Mouse (Mus musculus) layer of hippocampus, adult 9-11 months (tissue): ENCODE data around the gene St6galnac3.

Experiments used
- DNase-seq: peaks from one replicate; pipeline ENCODE4 v3.0.0; 2022

Gene St6galnac3

GRCm38 (mm10) chr3:153337221-153337620 lies 387.8 kb downstream of the St6galnac3 start:
- DNase-seq, result peak; percentile 24

- DNase-seq, result no peak
Observed at GRCm38 (mm10) chr3:153334152-153334825, 390.7 kb downstream of the St6galnac3 start.

- DNase-seq, result no peak
Observed at GRCm38 (mm10) chr3:153324307-153324706, 400.7 kb downstream of the St6galnac3 start.

- no peak for DNase-seq
Observed at GRCm38 (mm10) chr3:153323446-153323845, 401.5 kb downstream of the St6galnac3 start.

DNA sequence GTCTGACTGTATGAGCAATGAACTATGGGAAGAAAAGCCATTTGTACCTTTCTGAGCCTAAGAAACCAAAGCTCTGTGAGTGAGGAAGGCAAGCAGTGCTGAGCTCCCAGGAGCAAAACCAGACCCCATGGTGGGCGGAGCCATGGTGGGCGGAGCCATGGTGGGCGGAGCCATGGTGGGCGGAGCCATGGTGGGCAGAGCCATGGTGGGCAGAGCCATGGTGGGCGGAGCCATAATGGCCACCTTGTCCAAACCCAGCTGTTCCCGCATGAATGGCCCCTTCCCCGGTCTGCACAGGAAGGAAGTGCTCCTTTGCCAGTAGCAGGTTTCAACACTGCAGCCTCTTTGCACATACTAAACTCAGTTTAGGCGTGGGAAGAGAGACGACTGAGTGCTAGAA lies 411.4 kb downstream of the St6galnac3 start:
- DNase-seq, result no peak

DNA sequence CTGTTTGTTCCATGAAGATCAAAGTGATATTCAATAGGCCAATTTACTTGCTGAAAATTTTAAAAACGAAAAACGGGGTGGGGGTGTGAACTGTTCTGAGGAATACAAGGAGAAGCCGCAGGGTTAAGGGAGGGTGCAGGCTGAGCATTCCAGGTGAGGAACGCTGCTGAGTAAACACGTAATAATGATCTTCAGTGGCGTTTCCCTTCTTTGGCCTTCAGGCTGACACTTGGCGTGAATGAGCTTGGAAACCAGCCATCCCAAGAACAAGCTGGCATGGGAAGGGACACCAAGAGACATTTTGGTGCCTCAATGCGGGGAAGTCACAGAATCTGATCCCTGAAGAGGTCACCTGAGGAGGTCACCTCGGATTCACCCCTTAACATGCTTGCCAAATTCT lies 411.8 kb downstream of the St6galnac3 start:
- no peak for DNase-seq

DNA sequence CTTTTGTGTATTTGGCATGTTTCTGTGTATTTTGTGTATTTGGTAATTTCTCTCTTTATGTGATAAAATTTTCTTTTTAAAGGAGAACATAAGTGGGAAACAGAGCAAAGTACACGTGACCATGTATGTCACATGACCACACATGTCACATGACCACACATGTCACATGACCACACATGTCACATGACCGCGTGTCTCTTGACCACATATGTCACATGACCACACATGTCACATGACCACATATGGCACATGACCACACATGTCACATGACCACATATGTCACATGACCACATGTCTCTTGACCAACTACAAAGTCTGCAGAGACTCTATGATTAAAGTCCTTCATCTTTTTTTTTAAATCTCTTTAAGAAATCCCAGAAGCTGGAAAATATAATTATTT lies 413.0 kb downstream of the St6galnac3 start:
- no peak for DNase-seq

DNA sequence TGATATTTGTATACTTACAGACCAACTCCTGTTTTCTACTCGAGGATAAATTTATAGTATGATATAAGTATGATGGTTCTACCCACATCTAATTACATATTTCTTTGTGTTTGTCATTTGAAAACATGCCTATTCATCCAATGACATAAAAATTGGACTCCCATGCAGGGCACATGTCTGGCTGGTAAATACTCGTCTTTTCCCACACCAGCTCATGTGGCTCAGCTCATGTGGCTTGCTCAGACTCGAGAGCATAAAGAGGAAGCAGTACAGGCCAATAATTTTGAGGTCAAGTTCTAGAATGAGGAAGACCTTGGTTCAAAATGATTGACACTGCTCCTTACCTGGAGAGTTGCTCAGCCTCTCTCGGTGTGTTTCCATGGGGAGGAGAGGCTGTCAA lies 416.6 kb downstream of the St6galnac3 start:
- no peak for DNase-seq

GRCm38 (mm10) chr3:153305153-153305552 lies 419.8 kb downstream of the St6galnac3 start:
- no peak for DNase-seq

DNA sequence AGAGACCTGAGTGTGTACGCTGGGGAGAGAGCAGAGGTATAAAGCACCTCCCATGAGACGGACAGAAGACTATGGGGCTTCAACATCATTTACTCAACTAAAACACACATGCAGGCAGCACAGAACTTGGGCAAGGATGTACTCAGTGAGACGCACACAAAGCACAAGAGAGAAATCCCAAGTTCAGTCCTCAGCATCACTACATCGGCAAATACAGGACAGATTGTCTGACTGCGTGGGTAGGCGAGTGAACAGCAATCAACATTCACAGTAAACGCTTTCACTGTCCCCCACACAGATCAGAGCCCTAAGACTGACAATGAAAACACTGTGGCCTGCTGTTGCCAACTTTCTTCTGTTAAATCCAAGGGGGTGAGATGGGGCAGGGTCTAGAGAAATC lies 422.6 kb downstream of the St6galnac3 start:
- peak; percentile 83 for DNase-seq

- DNase-seq, result peak; percentile 90
Observed at GRCm38 (mm10) chr3:153296375-153297068, 428.5 kb downstream of the St6galnac3 start.

DNA sequence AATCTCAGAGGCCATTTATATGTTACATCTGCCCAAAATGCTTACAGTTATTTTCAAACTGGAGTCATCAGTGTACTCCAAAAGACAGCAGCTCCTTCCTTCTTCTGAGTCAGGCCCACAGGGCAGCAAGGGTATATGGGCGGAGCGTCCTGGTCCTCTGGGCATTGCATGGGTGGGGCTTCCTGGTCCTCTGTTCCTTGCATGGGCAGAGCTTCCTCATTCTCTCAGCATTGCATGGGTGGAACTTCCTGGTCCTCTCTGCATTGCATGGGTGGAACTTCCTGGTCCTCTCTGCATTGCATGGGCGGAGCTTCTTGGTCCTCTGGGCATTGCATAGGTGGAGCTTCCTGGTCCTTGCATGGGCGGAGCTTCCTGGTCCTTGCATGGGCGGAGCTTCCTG lies 432.1 kb downstream of the St6galnac3 start:
- DNase-seq, result no peak

DNA sequence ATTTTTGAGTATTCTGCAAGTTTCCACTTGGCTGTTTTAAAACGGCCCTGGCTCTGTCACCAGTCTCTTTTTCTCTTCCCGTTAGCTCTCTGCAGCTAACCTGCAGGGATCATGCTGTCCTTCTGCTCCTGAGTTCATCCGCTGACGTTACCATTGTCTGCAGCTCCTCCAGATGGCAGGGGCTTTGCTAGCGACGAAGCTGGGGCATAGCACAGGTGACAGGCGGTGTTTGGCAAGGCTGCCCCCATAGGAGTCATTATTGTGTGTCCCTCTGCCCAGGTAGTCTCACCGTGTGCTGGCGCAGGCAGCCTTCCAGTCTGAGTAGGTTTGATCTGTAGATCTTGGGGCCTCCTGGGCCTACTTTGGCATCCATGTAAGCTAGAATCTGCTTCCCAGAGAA lies 432.6 kb downstream of the St6galnac3 start:
- no peak for DNase-seq

- DNase-seq, result no peak
Observed at GRCm38 (mm10) chr3:153291406-153292045, 433.4 kb downstream of the St6galnac3 start.

DNA sequence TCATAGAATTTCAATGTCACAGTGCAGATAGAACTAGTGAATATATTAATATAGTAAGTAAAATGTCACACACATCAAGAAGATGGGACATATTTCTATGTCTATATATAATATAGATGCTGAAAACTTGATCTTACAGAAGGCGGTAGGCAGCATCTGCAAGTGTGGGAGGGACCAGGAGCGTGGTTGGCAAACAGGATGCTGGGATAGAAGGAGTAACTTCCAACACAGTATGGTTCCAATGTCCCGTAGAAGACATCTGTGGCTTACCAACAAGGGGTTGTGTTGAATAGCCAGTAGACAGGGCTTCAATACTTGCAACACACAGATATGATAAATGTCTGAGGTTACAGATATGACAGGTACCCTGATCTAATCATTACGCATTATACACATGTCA lies 435.0 kb downstream of the St6galnac3 start:
- DNase-seq, result peak; percentile 56

DNA sequence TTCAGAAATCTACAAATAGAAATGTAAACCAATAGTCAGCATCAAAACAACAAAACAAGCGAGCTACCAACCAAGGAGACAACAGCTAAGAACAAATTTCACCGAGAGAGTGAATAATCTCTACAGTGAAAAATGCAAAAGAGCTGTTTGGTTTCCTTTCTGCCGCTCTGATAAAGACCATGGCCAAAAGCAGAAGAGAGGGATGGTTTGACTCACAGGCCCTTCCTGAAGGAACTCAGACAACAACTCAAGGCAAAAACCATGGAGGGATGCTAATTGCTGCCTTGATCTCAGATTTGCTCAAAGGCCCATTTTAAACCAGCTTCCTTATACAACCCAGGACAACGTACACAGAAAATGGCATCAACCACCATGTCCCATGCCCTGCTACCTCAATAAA lies 437.4 kb downstream of the St6galnac3 start:
- DNase-seq, result no peak

DNA sequence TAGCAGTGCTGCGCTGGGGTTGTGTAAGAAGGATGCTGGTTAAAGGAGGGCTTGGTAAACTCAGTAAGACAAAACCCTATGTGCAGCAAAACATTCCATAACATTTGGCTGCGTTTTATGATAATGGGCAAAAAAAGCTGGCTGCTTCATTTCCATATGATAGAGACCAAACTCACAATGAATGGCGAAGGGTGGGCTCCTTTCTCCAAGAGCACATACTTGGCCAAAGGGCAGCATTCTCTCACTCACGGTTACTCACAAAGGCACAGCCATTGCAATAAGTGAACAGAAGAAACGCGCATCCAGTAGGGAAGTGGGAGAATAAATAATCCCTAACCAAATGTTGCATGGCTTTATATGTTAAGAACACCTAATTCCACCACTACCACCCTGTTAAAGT lies 437.9 kb downstream of the St6galnac3 start:
- no peak for DNase-seq

DNA sequence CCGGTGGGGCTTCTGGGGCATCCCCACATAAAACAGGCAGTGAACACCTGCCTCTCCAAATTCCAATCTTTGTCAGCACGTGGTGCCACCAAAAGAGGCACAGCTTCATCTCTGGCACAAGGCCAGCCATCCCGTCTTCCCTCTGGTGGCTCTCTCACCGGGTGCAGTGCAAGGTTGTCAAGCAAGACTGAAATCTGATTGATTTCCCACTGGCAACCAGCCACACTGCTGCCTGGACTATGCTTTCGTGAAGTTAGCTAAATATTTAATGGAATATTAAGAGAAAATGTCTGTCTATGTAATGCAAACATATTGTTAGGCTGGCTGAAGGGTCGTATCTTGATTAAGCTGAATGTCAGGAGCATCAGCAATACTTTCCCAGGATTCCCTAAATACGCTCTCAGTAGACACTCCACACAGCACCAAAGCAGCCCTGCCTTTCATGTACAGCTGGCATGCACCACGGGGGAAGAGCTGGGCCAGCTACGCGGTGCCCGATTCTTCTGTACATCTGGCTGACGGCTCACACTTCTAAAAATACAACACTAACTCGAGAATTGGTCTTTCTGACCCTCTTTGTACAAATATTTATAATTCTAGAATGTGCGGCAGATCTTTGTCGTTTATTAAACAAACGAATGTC lies 442.7 kb downstream of the St6galnac3 start:
- no peak for DNase-seq

DNA sequence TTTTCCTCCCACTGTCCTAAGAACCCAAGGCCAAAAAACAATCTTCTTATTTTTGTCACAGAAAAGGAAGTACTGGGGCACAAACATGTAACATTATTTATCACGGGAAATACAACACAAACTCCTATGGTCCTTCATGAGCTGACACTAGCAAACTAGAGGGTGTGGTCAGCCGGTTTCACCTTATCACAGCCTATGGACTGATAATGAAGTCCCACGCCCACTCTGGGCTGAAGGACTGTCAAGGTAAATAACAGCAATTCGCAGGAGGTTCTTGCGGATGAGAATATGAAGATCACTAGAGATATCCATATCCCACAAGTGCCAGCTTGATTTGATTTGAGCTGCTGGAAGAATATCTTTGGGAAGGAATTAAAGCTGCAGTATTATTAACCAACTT lies 446.7 kb downstream of the St6galnac3 start:
- no peak for DNase-seq

DNA sequence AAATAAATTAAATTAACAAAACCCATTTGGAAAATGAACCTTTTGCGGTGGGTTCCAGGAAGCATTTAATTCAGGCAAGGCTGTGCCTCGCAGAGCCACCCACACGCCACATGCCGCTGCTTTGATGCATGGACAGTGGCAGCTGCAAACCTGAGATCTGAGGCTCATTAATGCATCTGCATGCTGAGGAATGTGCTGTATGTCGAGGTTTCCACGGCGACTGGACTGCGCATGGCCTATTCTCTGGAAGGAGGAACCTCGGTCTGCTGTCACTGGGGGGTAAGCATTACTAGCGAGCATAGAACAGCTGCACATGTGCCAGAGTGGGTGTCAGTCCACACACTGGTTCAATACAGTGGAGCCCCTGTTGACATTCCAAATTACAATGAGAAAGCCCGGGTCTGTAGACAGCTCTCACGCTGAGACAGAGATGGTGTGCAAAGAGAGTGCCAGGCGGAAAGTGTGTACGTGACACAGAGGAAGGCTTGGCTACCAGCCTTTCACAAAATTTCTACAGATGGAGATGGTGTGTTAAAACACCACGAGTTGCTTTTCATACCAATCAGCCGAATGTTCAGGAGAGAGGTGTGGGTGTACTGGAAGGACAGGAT lies 447.5 kb downstream of the St6galnac3 start:
- peak; percentile 82 for DNase-seq

- no peak for DNase-seq
Observed at GRCm38 (mm10) chr3:153276830-153277388, 448.1 kb downstream of the St6galnac3 start.

DNA sequence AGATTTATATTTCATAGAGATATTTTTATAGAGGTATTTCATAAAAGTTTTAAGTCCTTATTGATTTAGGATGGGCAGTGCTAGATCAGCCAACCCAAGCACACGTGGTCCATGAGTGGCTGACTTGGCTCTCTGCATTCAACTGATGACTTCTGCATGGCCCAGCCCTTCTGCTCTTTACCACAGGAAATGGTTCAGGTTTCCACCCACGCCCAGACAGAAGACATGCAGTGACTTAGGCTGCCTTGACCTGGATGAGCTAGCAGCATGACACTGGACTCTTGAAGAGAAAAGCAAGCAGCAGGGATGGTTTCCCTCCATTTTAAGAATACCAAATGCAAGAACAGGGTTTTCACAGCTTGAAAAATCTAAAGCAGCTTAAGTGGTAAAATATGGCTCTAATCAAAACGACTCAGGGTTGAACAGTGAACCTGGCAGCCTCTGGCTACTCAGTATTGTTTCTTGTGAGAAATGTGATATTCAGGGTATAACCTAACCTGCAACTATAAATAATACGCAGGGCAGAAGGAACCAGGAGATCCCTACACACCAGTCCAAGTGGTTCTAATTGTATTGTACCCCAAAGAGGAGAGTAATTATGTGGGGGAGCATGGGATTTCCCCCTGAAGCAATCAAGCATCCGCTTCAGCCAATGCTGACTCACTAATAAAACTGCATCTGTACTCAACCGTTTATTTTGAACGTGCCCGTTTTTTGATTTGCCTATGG lies 448.7 kb downstream of the St6galnac3 start:
- no peak for DNase-seq
